ENCODE assay signal across 8 mouse cellular contexts in genomic region chr3:38143147-38143883, GRCm38 (mm10).
DNase-seq lines count a peak whose midpoint lies in the region; ATAC-seq and TF ChIP-seq lines count a peak whose summit lies in the region.

No protein-coding gene starts in this region.

- WGBS in liver, embryonic 12.5 days (ENCODE audit: insufficient replicate concordance) = 67% methylated on average over 11 of the region's 11 CpGs
- 50% methylated on average over 11 of the region's 11 CpGs for WGBS in midbrain, embryonic 10.5 days
- 60% methylated on average over 11 of the region's 11 CpGs for WGBS in stomach, postnatal 0 days

- no peak overlapping the region for H3K4me3 ChIP-seq in liver, embryonic 12.5 days
- no peak overlapping the region for H3K4me3 ChIP-seq in midbrain, embryonic 10.5 days
- no peak overlapping the region for H3K4me3 ChIP-seq in stomach, postnatal 0 days (ENCODE audit: low read depth, low read length)

- no peaks in the 10 kb centered on the region for H3K9me3 ChIP-seq in liver, embryonic 12.5 days (replicated peaks)
- no peaks in the 10 kb centered on the region for H3K9me3 ChIP-seq in midbrain, embryonic 10.5 days (replicated peaks)
- H3K9me3 ChIP-seq in stomach, postnatal 0 days (ENCODE audit: control insufficient read depth, low read length) = no peaks in the 10 kb centered on the region

- DNase-seq in liver = peak; percentile 31
- DNase-seq in heart, adult 9 months (ENCODE audit: low spot score in 2 of 2) = peak; percentile 56
- peak; percentile 65 for DNase-seq in kidney, adult 18-20 months
- DNase-seq in left cerebral cortex, postnatal 14 days (ENCODE audit: low spot score in 2 of 2) = peak; percentile 81 to 88
- DNase-seq in midbrain, embryonic 10.5 days (ENCODE audit: low spot score) = peak; percentile 28
- DNase-seq in stomach, postnatal 0 days (ENCODE audit: low spot score) = peak; percentile 26

- no peaks in the 10 kb centered on the region for H3K4me1 ChIP-seq in liver, embryonic 12.5 days
- H3K4me1 ChIP-seq in midbrain, embryonic 10.5 days = peaks cover 10% of the 10 kb centered on the region
- H3K4me1 ChIP-seq in stomach, postnatal 0 days (replicated peaks; ENCODE audit: control insufficient read depth, insufficient read depth) = no peaks in the 10 kb centered on the region

- no peak overlapping the region for H3K4me2 ChIP-seq in liver, embryonic 12.5 days
- no peak overlapping the region for H3K4me2 ChIP-seq in stomach, postnatal 0 days (replicated peaks; ENCODE audit: low read depth)

- H3K27ac ChIP-seq in liver, embryonic 12.5 days = no peak overlapping the region
- peak overlapping the region; percentile 72 for H3K27ac ChIP-seq in midbrain, embryonic 10.5 days (replicated peaks)
- no peak overlapping the region for H3K27ac ChIP-seq in stomach, postnatal 0 days (replicated peaks)

- no peak overlapping the region for H3K9ac ChIP-seq in liver, embryonic 12.5 days
- H3K9ac ChIP-seq in stomach, postnatal 0 days (ENCODE audit: low read length) = no peak overlapping the region

- no peak for TF ChIP-seq EP300 in stomach, postnatal 0 days (optimal IDR thresholded peaks at IDR 0.05)

- no peaks in the 10 kb centered on the region for H3K36me3 ChIP-seq in liver, embryonic 12.5 days
- H3K36me3 ChIP-seq in midbrain, embryonic 10.5 days = no peaks in the 10 kb centered on the region
- no peaks in the 10 kb centered on the region for H3K36me3 ChIP-seq in stomach, postnatal 0 days (ENCODE audit: control insufficient read depth, insufficient read depth, low read length)

- peak; percentile 56 for TF ChIP-seq CTCF in stomach, postnatal 0 days (IDR thresholded peaks at IDR 0.05; ENCODE audit: low read depth)

- no peak for ATAC-seq in liver, embryonic 12.5 days
- ATAC-seq in common myeloid progenitor, adult 5-6 weeks (replicated peaks; ENCODE audit: low read depth, poor library complexity, severe bottlenecking) = peak; percentile 89
- ATAC-seq in stomach, postnatal 0 days (ENCODE audit: low FRiP score, low TSS enrichment) = no peak; the same call in 1 of the 2 replicates

- H3K27me3 ChIP-seq in liver, embryonic 12.5 days (replicated peaks) = no peaks in the 10 kb centered on the region
- no peaks in the 10 kb centered on the region for H3K27me3 ChIP-seq in midbrain, embryonic 10.5 days (ENCODE audit: low read depth, poor library complexity, severe bottlenecking)
- no peaks in the 10 kb centered on the region for H3K27me3 ChIP-seq in stomach, postnatal 0 days (ENCODE audit: control insufficient read depth, insufficient read depth, low read length)

- intact Hi-C loops in left cerebral cortex, postnatal 14 days (cut with DNase I) = no loop called here

Comparison
In these comparisons a context has a peak if more than half of its experiments do, and no peak if none do; other contexts are left out.
1. DNase-seq: peak in every context shown above with its lines; median percentile 84 in left cerebral cortex, postnatal 14 days; 65 in kidney, adult 18-20 months; 56 in heart, adult 9 months; 31 in liver; 28 in midbrain, embryonic 10.5 days; 26 in stomach, postnatal 0 days.